Mouse (Mus musculus) heart, embryonic 12.5 days (tissue): Measurements from ENCODE around the gene Ints6l. TPM values are rescaled to one million over a fixed set of nuclear protein-coding genes. Genes with fewer than 3 reads are reported as not detected.
A peak's percentile ranks its signal among the peaks of the same experiment; 100 is the strongest.
"Not testable (repeated sequence)": the region's sequence is repeated elsewhere in the genome, so short reads cannot be mapped to it uniquely, and the experiment has no call there.

Experiments
- ATAC-seq: fragments of 200-750 bp; cut with Nextera tagmentation; 2 replicates; pipeline ENCODE4 v1.8.0; 2017; ENCODE audit warnings: moderate TSS enrichment, moderate library complexity; ENCODE audit not compliant: insufficient number of reproducible peaks, low FRiP score
- H3K27ac ChIP-seq: fragments of 300-500 bp; sonication (generic); 2 replicates; pipeline ENCODE4 v1.5.1; 2016; ENCODE audit warnings: mild to moderate bottlenecking, moderate library complexity; ENCODE audit not compliant: poor library complexity, severe bottlenecking
- H3K27me3 ChIP-seq: fragments of 300-500 bp; sonication (generic); replicated peaks from 2 replicates; pipeline ENCODE4 v1.6.1; 2016; ENCODE audit warnings: mild to moderate bottlenecking, moderate library complexity
- H3K36me3 ChIP-seq: fragments of 300-500 bp; sonication (generic); 2 replicates; pipeline ENCODE4 v1.6.1; 2016; ENCODE audit warnings: mild to moderate bottlenecking, moderate library complexity
- H3K4me1 ChIP-seq: fragments of 300-500 bp; sonication (generic); replicated peaks from 2 replicates; pipeline ENCODE4 v1.6.1; 2016; ENCODE audit warnings: mild to moderate bottlenecking
- H3K4me2 ChIP-seq: fragments of 300-500 bp; sonication (generic); 2 replicates; pipeline ENCODE4 v1.6.1; 2016; ENCODE audit warnings: mild to moderate bottlenecking, moderate library complexity
- H3K4me3 ChIP-seq: fragments of 300-500 bp; sonication (generic); 2 replicates; pipeline ENCODE4 v1.5.1; 2016; ENCODE audit warnings: mild to moderate bottlenecking
- H3K9ac ChIP-seq: fragments of 300-500 bp; sonication (generic); 2 replicates; pipeline ENCODE4 v1.6.1; 2016; ENCODE audit warnings: mild to moderate bottlenecking, moderate library complexity
- H3K9me3 ChIP-seq: fragments of 300-500 bp; sonication (generic); replicated peaks from 2 replicates; pipeline ENCODE4 v1.6.1; 2016; ENCODE audit warnings: mild to moderate bottlenecking, moderate library complexity
- WGBS: fragments of 180-500 bp; shearing (Covaris S2); methylation state at CpG from one replicate; pipeline ENCODE4 v1.1.7; 2016; 5-methylcytosine and 5-hydroxymethylcytosine counted together
- polyA plus RNA-seq: library from polyadenylated mRNA; unstranded; fragments of >200 nt; fragmentation: Nextera tagmentation; extraction: Ambion mirVana; gene quantifications from 2 replicates; pipeline ENCODE4 v1.2.1, GENCODE M21; 2016

The Ints6l gene
- polyA plus RNA-seq, 1 experiment from 2014 or later = 20.1 TPM

DNA sequence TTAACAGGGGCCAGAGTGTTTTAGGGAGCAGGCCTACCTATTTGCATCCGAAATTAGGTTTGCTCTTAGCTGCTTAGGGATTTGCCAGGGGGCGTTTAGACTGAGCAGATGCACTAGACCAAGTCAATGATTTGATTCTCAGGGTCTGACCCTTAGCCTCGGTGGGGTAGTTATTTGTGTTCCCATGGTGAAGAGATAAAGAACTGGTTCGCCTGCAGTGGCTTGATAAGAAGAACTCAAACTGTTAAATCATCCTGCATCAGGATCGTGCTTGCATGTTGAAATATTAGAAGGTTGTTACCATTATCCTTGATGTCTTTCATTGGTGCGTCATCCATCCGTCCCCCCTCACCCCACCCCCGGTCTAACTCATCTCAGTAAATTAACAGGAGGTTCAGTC is 1.7 kb downstream of the Ints6l start:
- Histone ChIP-seq H3K9ac (peak overlapping the region; percentile 89), H3K9me3 (no peaks in the 10 kb centered on the region), H3K4me2 (peak overlapping the region; percentile 78), H3K27ac (peak overlapping the region; percentile 73), H3K27me3 (no peaks in the 10 kb centered on the region), H3K36me3 (no peaks in the 10 kb centered on the region), H3K4me1 (no peaks in the 10 kb centered on the region), H3K4me3 (peak overlapping the region; percentile 75)
- WGBS = 22% methylated on average over 8 of the region's 8 CpGs
- 0 out of 2 replicates have a peak, but pooled peaks have one; percentile 12 for ATAC-seq

DNA sequence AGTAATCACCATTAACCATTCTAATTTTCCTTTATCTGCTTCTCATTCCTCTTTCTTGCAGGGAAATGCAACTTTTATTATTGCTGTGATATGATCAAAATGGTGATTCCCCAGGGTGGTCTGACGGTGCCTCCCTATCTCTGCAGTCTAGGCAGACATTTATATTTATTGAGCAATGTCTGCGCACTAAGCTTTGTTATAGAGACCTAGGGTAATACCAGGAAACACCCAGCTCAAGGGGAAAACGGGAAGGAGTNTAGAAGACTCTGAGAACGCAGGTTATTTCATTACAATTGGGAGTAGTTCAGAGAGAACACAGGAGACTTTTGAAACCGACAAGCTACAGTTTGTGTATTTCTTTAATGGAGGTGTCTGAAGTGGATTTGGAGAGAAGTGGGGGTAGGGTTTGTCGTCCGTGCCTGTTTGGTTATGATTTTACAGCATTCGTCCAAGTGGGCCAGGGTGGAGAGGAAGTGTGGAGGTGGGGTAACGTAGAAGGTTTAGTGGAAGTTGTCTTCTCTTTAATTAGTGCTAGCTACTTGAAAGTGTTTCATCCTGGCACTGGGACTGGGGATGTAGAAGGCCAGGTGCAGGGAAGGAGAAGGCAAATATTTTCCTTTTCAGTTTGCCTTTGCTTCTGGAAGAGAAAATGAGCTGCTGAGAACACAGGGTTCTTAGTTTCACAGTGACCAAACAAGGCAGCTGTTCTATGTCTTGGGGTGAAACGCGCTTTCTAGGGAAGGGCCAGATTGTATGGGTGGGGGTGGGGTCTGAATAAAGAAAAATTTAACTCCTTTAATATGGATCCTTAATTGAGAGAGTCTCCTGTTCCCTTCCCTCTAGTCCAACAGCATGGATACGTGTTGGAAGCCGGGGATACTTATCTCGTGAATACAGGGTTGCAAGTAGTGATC is 7.6 kb downstream of the Ints6l start:
- ATAC-seq = no peak
- H3K4me3 ChIP-seq = no peak overlapping the region
- H3K4me1 ChIP-seq = peaks cover 17% of the 10 kb centered on the region
- WGBS = 59% methylated on average over 14 of the region's 14 CpGs
- H3K27ac ChIP-seq = no peak overlapping the region
- H3K9me3 ChIP-seq = no peaks in the 10 kb centered on the region
- no peaks in the 10 kb centered on the region for H3K36me3 ChIP-seq
- H3K9ac ChIP-seq = no peak overlapping the region
- H3K4me2 ChIP-seq = 0 out of 2 replicates have a peak overlapping the region, but pooled peaks have one; percentile 3
- no peaks in the 10 kb centered on the region for H3K27me3 ChIP-seq

DNA sequence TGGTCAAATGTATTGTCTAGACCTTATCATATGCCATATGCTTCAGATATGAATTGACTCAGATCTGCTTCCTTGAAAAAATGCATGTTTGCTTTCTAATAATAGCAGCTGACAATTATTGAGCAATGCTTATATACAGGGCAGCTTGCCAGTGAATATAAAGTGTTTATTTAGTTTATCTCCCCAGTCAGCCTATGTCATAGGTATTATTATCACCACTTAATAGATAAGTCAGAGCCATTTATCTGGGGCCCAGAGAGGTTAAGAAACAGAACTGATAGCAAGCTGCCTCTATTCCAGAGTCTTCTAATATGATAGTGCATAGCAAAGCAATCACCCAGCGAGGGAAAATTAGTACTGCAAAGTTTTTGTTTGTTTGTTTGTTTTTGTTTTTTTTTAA is 10.2 kb downstream of the Ints6l start:
- Histone ChIP-seq H3K9me3 (no peaks in the 10 kb centered on the region), H3K4me3 (no peak overlapping the region), H3K27me3 (no peaks in the 10 kb centered on the region), H3K4me2 (no peak overlapping the region), H3K36me3 (no peaks in the 10 kb centered on the region), H3K4me1 (peaks cover 17% of the 10 kb centered on the region), H3K27ac (no peak overlapping the region), H3K9ac (no peak overlapping the region)
- 50% methylated on average over 1 of the region's 1 CpGs for WGBS
- ATAC-seq = no peak

DNA sequence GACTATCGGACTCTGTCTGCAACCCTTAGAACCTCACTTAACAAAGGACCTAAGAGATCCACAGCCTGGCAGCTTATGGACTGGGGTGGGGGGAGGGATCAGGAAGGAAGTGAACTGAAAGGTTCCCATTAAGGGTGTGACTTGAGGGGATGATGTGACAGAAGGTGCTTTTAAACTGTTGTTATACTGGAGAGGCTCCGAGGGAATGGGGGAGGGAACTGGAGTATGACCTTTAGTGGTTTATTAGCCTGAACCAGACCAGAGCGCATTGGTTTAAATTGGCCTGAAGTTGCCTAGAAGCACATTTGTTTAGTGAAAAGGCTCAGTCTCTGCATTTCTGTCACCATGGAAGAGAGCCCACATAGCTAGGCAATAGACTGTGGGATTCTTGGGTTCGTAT is 13.0 kb downstream of the Ints6l start:
- WGBS = 74% methylated on average over 4 of the region's 4 CpGs
- Histone ChIP-seq H3K4me2 (no peak overlapping the region), H3K4me1 (peaks cover 10% of the 10 kb centered on the region), H3K9ac (no peak overlapping the region), H3K9me3 (peaks cover 3% of the 10 kb centered on the region; the same call in 1 of the 2 replicates), H3K4me3 (no peak overlapping the region), H3K27me3 (no peaks in the 10 kb centered on the region), H3K36me3 (no peaks in the 10 kb centered on the region), H3K27ac (no peak overlapping the region)
- no peak for ATAC-seq

DNA sequence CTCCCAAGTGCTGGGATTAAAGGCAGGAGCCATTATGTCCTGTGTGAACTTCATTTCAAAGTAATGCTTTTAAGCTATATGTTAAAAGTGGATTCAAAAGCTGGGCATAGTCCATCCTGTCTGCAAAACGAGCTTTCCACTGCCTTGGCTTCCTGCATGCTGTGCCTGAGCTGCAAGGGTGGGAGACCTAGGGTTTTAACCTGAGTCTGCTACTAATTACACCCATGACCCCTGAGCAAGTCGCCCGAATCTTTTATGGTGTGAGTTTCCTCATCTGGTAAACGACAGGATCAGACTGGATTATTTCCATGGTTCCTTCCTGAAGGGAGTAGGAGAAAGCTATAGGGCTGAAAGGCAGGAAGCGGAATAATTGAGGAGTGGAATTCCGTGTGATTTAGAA is 13.8 kb downstream of the Ints6l start:
- peaks cover 3% of the 10 kb centered on the region; the same call in 1 of the 2 replicates for H3K9me3 ChIP-seq
- no peaks in the 10 kb centered on the region for H3K36me3 ChIP-seq
- WGBS = 61% methylated on average over 6 of the region's 6 CpGs
- H3K27me3 ChIP-seq = no peaks in the 10 kb centered on the region
- no peak overlapping the region for H3K4me3 ChIP-seq
- ATAC-seq = no peak
- H3K9ac ChIP-seq = no peak overlapping the region
- H3K27ac ChIP-seq = no peak overlapping the region
- no peak overlapping the region for H3K4me2 ChIP-seq
- peaks cover 8% of the 10 kb centered on the region; the same call in 1 of the 2 replicates for H3K4me1 ChIP-seq

DNA sequence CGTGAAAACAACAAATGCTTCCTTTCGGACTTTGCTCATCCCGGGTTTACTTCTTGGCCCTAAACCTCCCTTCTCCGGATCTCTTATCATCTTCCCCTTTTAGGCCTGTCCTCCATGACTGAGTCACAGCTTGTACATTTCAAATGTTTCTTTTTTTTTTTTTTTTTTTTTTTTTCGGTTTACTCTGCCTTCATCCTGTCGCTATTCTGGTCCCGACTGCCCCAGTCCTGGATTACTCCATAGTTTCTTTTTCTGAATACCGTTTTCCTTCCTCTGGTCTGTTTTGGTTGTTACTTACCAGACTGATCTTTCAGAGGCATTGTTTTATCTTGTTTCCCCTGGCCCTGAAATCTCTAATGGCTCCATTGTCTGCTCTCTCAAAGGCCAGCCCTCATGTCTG is 19.4 kb downstream of the Ints6l start:
- Histone ChIP-seq H3K4me3 (no peak overlapping the region), H3K27ac (no peak overlapping the region), H3K4me2 (0 out of 2 replicates have a peak overlapping the region, but pooled peaks have one; percentile 16), H3K9me3 (peaks cover 3% of the 10 kb centered on the region; the same call in 1 of the 2 replicates), H3K36me3 (no peaks in the 10 kb centered on the region), H3K27me3 (no peaks in the 10 kb centered on the region), H3K4me1 (no peaks in the 10 kb centered on the region), H3K9ac (no peak overlapping the region)
- ATAC-seq = no peak
- WGBS = 46% methylated on average over 8 of the region's 8 CpGs

DNA sequence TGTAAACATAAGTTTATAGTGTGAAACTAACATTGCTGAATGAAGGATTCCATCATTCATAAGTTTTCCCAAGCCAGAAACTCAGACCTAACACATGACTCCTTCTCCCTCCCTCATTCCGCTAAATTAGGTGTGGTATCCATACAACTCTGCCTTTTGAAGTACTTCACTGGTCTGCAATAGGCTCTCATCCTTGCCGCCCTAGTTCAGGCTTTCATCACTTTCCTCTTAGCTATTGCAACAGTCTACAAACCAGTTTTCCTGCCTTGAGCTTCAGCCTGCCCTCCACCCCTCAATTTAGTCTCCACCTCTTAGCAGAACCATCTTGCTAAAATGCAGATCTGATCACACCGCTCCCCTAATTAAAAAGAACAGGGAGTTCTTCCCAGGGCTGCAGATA is 22.9 kb downstream of the Ints6l start:
- Histone ChIP-seq H3K36me3 (0 out of 2 replicates have a peak, but pooled peaks cover 4% of the 10 kb centered on the region), H3K27ac (no peak overlapping the region), H3K9ac (no peak overlapping the region), H3K4me2 (no peak overlapping the region), H3K4me1 (no peaks in the 10 kb centered on the region), H3K27me3 (no peaks in the 10 kb centered on the region), H3K4me3 (no peak overlapping the region), H3K9me3 (no peaks in the 10 kb centered on the region)
- ATAC-seq = no peak
- WGBS = 72% methylated on average over 3 of the region's 3 CpGs

DNA sequence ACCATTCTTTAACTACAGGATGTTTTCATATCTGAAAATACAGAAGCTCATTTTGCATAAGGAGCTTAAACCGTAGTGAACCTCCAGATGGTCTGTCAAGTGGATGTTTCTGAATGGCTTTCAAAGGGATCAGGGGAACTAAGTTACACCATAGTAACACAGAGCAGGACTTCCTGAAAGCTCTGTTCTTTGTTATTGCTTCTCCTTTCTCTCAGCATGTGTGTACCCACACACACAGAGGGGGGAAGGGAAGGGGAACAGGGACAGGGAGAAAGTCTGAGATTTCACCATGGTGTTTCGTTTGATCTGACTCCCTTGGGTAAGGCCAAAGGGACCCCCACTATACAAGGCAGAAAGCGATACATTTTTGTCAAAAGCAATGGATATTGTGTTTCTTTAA is 27.2 kb downstream of the Ints6l start:
- H3K9me3 ChIP-seq = no peaks in the 10 kb centered on the region
- H3K4me3 ChIP-seq = no peak overlapping the region
- H3K4me2 ChIP-seq = no peak overlapping the region
- 0 out of 2 replicates have a peak, but pooled peaks cover 6% of the 10 kb centered on the region for H3K36me3 ChIP-seq
- H3K27ac ChIP-seq = no peak overlapping the region
- WGBS = 68% methylated on average over 3 of the region's 3 CpGs
- H3K27me3 ChIP-seq = no peaks in the 10 kb centered on the region
- no peaks in the 10 kb centered on the region for H3K4me1 ChIP-seq
- no peak for ATAC-seq
- no peak overlapping the region for H3K9ac ChIP-seq

DNA sequence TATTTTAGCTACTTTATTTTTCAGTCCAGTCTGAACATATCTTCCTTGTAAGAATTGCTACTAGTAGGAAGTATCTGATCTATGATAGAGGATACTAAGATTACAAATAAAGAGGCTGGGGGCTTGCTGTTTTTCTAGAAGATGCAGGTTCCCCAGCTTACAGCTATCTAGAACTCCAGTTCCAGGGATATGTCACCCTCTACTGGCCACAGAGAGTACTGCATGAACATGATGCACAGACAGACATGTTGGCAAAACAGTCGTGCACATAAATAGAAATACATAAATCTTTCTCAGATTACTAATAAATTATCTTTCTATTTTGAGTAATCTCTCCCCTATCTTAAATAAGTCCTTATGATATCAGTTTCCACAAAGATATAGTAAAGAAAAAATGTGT is 35.1 kb downstream of the Ints6l start:
- Histone ChIP-seq H3K4me3 (no peak overlapping the region), H3K9me3 (no peaks in the 10 kb centered on the region), H3K4me2 (no peak overlapping the region), H3K27ac (no peak overlapping the region), H3K27me3 (no peaks in the 10 kb centered on the region), H3K4me1 (no peaks in the 10 kb centered on the region), H3K36me3 (no peaks in the 10 kb centered on the region), H3K9ac (no peak overlapping the region)
- no peak for ATAC-seq
- WGBS = 29% methylated on average over 1 of the region's 1 CpGs

DNA sequence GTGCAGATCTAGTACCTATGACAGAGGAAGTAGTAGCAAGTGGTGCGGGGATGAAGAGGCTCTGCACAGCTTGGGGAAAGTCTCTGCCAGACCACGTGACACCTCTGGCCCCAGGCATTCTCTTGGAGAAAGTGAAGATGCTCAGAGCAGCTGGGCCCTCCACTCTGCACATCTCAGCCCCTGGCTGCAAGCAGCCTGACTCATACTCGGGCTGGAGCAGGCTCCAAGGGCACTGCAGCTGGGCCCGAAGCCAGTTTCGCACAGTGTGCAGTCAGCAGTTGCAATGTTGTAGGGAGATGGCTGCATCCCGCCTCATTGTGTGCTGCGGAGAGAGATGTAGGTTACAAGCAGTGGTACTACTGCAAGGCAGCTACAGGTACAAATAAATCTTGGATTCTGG is 42.6 kb downstream of the Ints6l start:
- Histone ChIP-seq H3K9ac (no peak overlapping the region), H3K27me3 (no peaks in the 10 kb centered on the region), H3K4me2 (no peak overlapping the region), H3K4me1 (no peaks in the 10 kb centered on the region), H3K36me3 (peaks cover 13% of the 10 kb centered on the region), H3K9me3 (no peaks in the 10 kb centered on the region), H3K27ac (no peak overlapping the region), H3K4me3 (no peak overlapping the region)
- 74% methylated on average over 7 of the region's 7 CpGs for WGBS
- ATAC-seq = no peak

DNA sequence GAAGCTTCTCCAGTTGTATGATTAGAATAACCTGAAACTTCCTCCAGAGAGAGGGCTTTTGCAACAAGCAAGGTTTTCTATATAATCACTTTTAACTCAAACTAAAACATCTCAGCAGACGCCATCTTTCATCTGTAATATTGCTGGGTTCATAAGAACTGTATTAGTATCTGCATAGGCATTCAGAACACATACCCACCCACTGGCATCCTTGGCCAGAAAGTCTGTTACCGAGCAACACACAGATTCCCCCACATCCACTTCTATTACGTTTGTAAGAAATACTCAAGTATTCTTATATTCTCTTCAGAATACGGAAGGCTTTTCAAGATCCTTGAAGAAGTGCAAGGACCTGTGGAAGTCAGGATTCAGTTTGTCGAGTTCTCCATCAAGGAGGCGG is 69.8 kb downstream of the Ints6l start, which contains the start of gene Gm10477:
Gene Gm10477, plus strand, starts transcription at position 301 of the 400 bp plus-strand sequence.
- H3K4me1 ChIP-seq = not testable (repeated sequence)

More for the DNA sequence above, 69.8 kb downstream of the Ints6l start, which contains the start of gene Gm10477:
- not testable (repeated sequence) for H3K4me3 ChIP-seq, H3K27me3 ChIP-seq, ATAC-seq, H3K9me3 ChIP-seq, H3K27ac ChIP-seq, H3K9ac ChIP-seq, H3K36me3 ChIP-seq, H3K4me2 ChIP-seq
- WGBS = 79% methylated on average over 6 of the region's 6 CpGs
